Mouse (Mus musculus) lung, embryonic 15.5 days (tissue): ENCODE measurements around the gene Gpsm3. TPM values are rescaled to one million over a fixed set of nuclear protein-coding genes. Genes with fewer than 3 reads are reported as not detected.
A peak's percentile ranks its signal among the peaks of the same experiment; 100 is the strongest.

Source experiments
- ATAC-seq: fragments of 200-750 bp; cut with Nextera tagmentation; 2 replicates; pipeline ENCODE4 v1.8.0; 2017; ENCODE audit warnings: moderate number of reproducible peaks, borderline replicate concordance; ENCODE audit not compliant: low FRiP score, low TSS enrichment; ENCODE audit errors: extremely low read depth
- H3K27ac ChIP-seq: fragments of 300-500 bp; sonication (generic); 2 replicates; pipeline ENCODE4 v1.5.1; 2015; ENCODE audit warnings: moderate library complexity, mild to moderate bottlenecking, inconsistent platforms
- H3K27me3 ChIP-seq: fragments of 300-500 bp; sonication (generic); 2 replicates; pipeline ENCODE4 v1.6.1; 2015; ENCODE audit warnings: inconsistent platforms
- H3K36me3 ChIP-seq: fragments of 300-500 bp; sonication (generic); 2 replicates; pipeline ENCODE4 v1.6.1; 2015; ENCODE audit warnings: inconsistent platforms
- H3K4me1 ChIP-seq: fragments of 300-500 bp; sonication (generic); 2 replicates; pipeline ENCODE4 v1.6.1; 2015; ENCODE audit warnings: inconsistent platforms
- H3K4me2 ChIP-seq: fragments of 300-500 bp; sonication (generic); 2 replicates; pipeline ENCODE4 v1.6.1; 2015; ENCODE audit warnings: inconsistent platforms, mild to moderate bottlenecking, moderate library complexity
- H3K4me3 ChIP-seq: fragments of 300-500 bp; sonication (generic); 2 replicates; pipeline ENCODE4 v1.5.1; 2015; ENCODE audit warnings: mild to moderate bottlenecking, inconsistent platforms
- H3K9ac ChIP-seq: fragments of 300-500 bp; sonication (generic); 2 replicates; pipeline ENCODE4 v1.6.1; 2015; ENCODE audit warnings: inconsistent platforms
- H3K9me3 ChIP-seq: fragments of 300-500 bp; sonication (generic); 2 replicates; pipeline ENCODE4 v1.6.1; 2016; ENCODE audit warnings: inconsistent platforms
- WGBS: fragments of 180-500 bp; shearing (Covaris S2); methylation state at CpG from one replicate; pipeline ENCODE4 v1.1.7; 2015; 5-methylcytosine and 5-hydroxymethylcytosine counted together
- polyA plus RNA-seq: library from polyadenylated mRNA; unstranded; fragments of >200 nt; fragmentation: Nextera tagmentation; extraction: Ambion mirVana; gene quantifications from 2 replicates; pipeline ENCODE4 v1.2.1, GENCODE M21; 2015

Gpsm3 gene
- polyA plus RNA-seq, 1 experiment from 2014 or later = 17.9 TPM

DNA sequence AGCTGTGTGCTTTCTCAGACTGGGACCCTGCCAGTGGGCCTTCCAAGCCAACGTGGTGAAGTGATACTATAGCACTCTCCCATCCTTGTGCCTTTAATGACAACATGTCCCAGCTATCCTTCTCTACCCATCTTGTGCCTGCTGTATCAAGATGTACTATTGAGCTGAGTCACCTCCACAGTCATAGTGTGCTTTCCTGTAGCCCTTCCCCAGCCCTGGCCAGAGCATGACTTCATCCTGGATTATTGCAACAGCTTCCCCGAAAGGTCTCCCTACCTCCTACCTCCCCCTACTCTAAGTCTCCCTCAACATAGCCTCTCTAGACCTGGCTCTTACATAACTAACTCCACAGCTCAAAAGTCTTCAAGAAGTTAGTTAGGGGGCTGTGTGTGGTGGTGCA, 46.1 kb downstream of the Gpsm3 start:
- Histone ChIP-seq H3K4me2 (no peak overlapping the region), H3K4me3 (no peak overlapping the region), H3K27ac (no peak overlapping the region), H3K9me3 (no peaks in the 10 kb centered on the region), H3K9ac (no peak overlapping the region), H3K36me3 (no peaks in the 10 kb centered on the region), H3K27me3 (peaks cover 71% of the 10 kb centered on the region), H3K4me1 (peaks cover 22% of the 10 kb centered on the region)
- no peak for ATAC-seq
- WGBS = 64% methylated on average over 2 of the region's 2 CpGs

DNA sequence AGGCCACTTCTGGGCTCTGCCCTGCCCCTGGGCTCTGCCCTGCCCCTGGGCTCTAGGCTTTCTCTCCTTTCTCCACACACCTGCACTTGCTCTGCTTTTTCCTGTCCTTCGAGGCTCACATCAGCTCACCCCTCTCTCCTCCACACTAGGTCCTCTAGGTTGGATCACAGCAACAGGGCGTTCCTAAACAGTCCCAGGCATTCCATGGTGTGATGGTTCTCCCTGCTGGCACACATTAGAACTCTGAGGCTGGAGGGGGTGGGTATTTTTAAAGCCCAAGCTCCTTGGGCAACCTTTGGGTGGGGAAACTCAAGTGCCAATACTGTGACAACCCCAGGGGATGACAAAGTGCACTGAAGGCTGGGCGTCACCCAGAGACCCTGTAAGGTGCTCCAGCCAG, 47.9 kb downstream of the Gpsm3 start:
- Histone ChIP-seq H3K4me1 (peaks cover 11% of the 10 kb centered on the region), H3K27ac (no peak overlapping the region), H3K9ac (no peak overlapping the region), H3K36me3 (no peaks in the 10 kb centered on the region), H3K9me3 (no peaks in the 10 kb centered on the region), H3K4me2 (no peak overlapping the region), H3K4me3 (no peak overlapping the region), H3K27me3 (peaks cover 53% of the 10 kb centered on the region)
- ATAC-seq = no peak
- WGBS = 56% methylated on average over 3 of the region's 3 CpGs

DNA sequence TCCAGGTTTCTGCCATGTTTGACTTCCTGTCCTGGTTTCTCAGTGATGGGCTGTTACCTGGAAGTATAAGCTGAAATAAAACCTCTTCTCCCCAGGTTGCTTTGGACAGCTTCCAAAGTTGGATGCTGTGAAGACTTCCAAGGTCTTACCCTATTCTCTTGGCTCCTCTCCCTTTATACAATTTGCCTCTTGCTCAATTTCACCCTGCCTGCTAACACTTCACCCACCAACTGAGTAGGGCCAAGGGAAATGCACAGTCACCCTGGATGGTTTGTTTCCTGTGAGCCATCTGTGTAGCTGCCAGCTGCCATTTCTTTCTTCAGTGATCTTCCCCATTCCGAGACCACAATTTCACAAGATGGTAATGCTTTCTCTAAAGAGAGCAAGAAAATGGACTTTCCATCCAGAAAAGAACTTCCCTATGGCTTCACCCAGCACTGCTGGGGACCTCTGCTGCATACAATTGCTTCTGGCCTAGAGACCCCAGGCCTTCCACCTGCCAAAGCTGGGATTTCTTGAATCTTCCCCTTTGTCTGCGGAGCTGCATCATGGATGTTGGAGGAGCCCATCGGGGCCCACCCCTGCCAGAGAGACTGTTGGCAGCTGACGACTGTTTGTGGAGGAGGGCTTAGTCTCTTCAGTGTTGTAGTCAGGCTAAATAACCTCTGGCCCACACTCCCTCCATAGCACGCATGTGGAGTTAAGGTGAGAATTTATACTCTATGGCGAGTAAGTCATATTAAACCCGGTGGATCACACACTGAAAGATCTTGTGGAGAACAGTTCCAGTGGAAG, 50.1 kb downstream of the Gpsm3 start:
- 82% methylated on average over 7 of the region's 7 CpGs for WGBS
- Histone ChIP-seq H3K9me3 (no peaks in the 10 kb centered on the region), H3K4me2 (no peak overlapping the region), H3K27me3 (peaks cover 31% of the 10 kb centered on the region), H3K36me3 (no peaks in the 10 kb centered on the region), H3K9ac (no peak overlapping the region), H3K27ac (no peak overlapping the region), H3K4me1 (peaks cover 8% of the 10 kb centered on the region; the same call in 1 of the 2 replicates), H3K4me3 (no peak overlapping the region)
- ATAC-seq = no peak

GRCm38 (mm10) chr17:34640778-34641601, 51.4 kb downstream of the Gpsm3 start:
- H3K27ac ChIP-seq = peak overlapping the region; percentile 30; the same call in 1 of the 2 replicates
- peaks cover 18% of the 10 kb centered on the region for H3K4me1 ChIP-seq
- H3K27me3 ChIP-seq = peaks cover 21% of the 10 kb centered on the region
- 16% methylated on average over 11 of the region's 11 CpGs for WGBS
- H3K4me2 ChIP-seq = no peak overlapping the region
- H3K36me3 ChIP-seq = 0 out of 2 replicates have a peak, but pooled peaks cover 3% of the 10 kb centered on the region
- no peak overlapping the region for H3K4me3 ChIP-seq
- H3K9ac ChIP-seq = no peak overlapping the region
- ATAC-seq = no peak
- no peaks in the 10 kb centered on the region for H3K9me3 ChIP-seq

Other genes with a start within 250 kb of the Gpsm3 start
- 0.08 and 0.16 TPM in 2 replicates for gene Btnl2, start 235.0 kb upstream of the Gpsm3 start, polyA plus RNA-seq
- not detected in 2 replicates for gene Btnl1, start 212.7 kb upstream of the Gpsm3 start, polyA plus RNA-seq
- gene BC051142, start 191.0 kb upstream of the Gpsm3 start, polyA plus RNA-seq = 0.37 and 0.89 TPM in 2 replicates
- gene Btnl4, start 112.5 kb upstream of the Gpsm3 start, polyA plus RNA-seq = not detected in 2 replicates
- not detected in 2 replicates for gene Btnl6, start 72.5 kb upstream of the Gpsm3 start, polyA plus RNA-seq
- gene Notch4, start 25.5 kb upstream of the Gpsm3 start, polyA plus RNA-seq = 11.2 and 12.0 TPM in 2 replicates
- gene Pbx2, start 1.5 kb downstream of the Gpsm3 start, polyA plus RNA-seq = 8.8 and 9.8 TPM in 2 replicates
- 197 and 248 TPM in 2 replicates for gene Ager, start 8.1 kb downstream of the Gpsm3 start, polyA plus RNA-seq
- 122 and 124 TPM in 2 replicates for gene Rnf5, start 13.9 kb downstream of the Gpsm3 start, polyA plus RNA-seq
- gene Agpat1, start 14.5 kb downstream of the Gpsm3 start, polyA plus RNA-seq = 51.8 and 51.9 TPM in 2 replicates
- gene Egfl8, start 26.2 kb downstream of the Gpsm3 start, polyA plus RNA-seq = 2.2 and 2.8 TPM in 2 replicates
- gene Ppt2, start 38.7 kb downstream of the Gpsm3 start, polyA plus RNA-seq = 21.0 and 22.4 TPM in 2 replicates
- 0.16 and 0.46 TPM in 2 replicates for gene Prrt1, start 39.7 kb downstream of the Gpsm3 start, polyA plus RNA-seq
- gene Fkbpl, start 55.0 kb downstream of the Gpsm3 start, polyA plus RNA-seq = 12.9 and 14.0 TPM in 2 replicates
- 84.6 and 85.8 TPM in 2 replicates for gene Atf6b, start 57.3 kb downstream of the Gpsm3 start, polyA plus RNA-seq
- 0.59 and 0.77 TPM in 2 replicates for gene Tnxb, start 80.7 kb downstream of the Gpsm3 start, polyA plus RNA-seq
- gene C4b, start 154.1 kb downstream of the Gpsm3 start, polyA plus RNA-seq = 0.11 and 0.42 TPM in 2 replicates
- not detected in 2 replicates for gene Cyp21a1, start 214.8 kb downstream of the Gpsm3 start, polyA plus RNA-seq
- 32.7 and 33.7 TPM in 2 replicates for gene Stk19, start 247.1 kb downstream of the Gpsm3 start, polyA plus RNA-seq
- 63.0 and 63.3 TPM in 2 replicates for gene Dxo, start 247.2 kb downstream of the Gpsm3 start, polyA plus RNA-seq